Mouse (Mus musculus) lung, adult 2 months (tissue): ENCODE measurements around the gene Mus81.

ENCODE experiments used
- CTCF ChIP-seq: fragments of 200-500 bp; IDR thresholded peaks from 2 replicates; pipeline ENCODE4 v1.5.1; 2011; ENCODE audit warnings: mild to moderate bottlenecking, low read length, control low read depth; ENCODE audit not compliant: insufficient read depth
- POLR2A ChIP-seq: fragments of 200-500 bp; IDR thresholded peaks from 2 replicates; pipeline ENCODE4 v1.6.1; 2011; ENCODE audit warnings: low read depth, mild to moderate bottlenecking, control low read depth, low read length, borderline replicate concordance; ENCODE audit errors: extremely low read depth

DNA sequence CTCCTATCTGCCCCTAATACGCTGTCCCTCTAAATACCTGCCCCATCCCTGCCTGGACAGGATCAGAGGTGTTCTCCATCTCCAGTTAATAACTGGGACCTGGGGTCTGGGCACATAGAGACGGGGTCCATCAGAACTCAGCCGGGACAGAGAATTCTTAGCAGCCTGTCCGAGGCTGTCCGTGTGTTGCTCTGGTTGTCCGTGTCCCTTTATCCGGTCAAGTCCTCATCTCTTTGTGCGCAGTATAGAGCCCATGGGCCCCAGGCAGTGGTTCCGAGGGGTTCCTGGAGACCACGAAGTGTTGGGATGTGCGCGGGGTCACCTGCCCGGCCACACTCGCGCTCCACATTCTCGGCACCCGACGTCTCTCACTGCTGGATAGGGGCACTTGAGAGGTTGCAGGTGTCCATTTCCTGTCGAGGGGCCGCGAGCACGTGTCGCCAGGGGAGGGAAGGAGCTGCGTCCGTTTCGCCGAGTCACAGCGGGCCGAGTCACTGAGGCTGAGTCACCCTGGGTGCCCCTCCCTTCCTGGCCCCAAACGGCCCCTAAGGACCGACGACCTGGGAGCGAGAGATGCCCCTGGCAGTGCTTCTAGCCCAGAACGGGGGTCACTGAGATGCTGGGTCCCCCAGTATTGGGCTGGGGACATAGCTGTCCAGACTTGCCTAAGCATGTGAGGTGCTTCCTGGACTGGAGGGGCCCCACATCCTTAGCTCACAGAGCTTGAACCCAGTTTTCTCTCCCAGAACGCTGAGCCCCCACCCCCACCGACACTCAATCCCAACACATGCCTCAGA, 39.6 kb downstream of the Mus81 start:
- TF ChIP-seq CTCF = no peak
- TF ChIP-seq POLR2A = no peak
